Mouse (Mus musculus): Measurements from ENCODE around the gene Slit1. TPM values are rescaled to one million over a fixed set of nuclear protein-coding genes. Genes with fewer than 3 reads are reported as not detected.

Slit1 gene
- polyA plus RNA-seq, 1 experiment from 2014 or later = 2.1 TPM

DNA sequence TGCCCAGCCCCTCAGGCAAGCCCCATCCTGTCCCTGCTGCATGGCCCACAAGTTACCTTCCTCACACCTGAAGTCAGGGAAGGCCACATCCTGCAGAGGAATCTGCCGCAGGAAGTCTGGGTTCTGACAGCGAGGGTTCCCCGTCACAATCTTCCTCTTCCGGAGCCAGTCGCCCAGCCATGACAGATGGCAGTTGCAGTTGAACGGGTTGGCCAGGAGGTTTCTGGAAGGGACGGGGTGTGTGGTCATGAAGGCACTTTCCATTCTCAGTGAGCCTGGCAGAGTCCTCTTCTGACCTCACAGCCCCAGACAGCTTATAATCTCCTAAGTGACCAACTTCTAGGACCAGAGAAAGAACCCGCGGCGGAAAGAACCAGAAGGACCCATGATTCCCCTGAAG, 109.4 kb downstream of the Slit1 start:
- Histone ChIP-seq H3K9me3 (replicated peaks; ENCODE audit: control insufficient read depth, low read length) (no peaks in the 10 kb centered on the region), H3K36me3 (replicated peaks; ENCODE audit: control insufficient read depth, insufficient read depth, low read depth, low read length) (no peaks in the 10 kb centered on the region), H3K27ac (replicated peaks; ENCODE audit: low read depth, low read length) (no peak overlapping the region), H3K4me3 (ENCODE audit: low read depth, low read length) (no peak overlapping the region), H3K9ac (replicated peaks; ENCODE audit: low read length) (no peak overlapping the region), H3K4me1 (ENCODE audit: control insufficient read depth, insufficient read depth, low read length) (no peaks in the 10 kb centered on the region), H3K4me2 (ENCODE audit: low read depth, low read length) (no peak overlapping the region), H3K27me3 (ENCODE audit: control insufficient read depth, insufficient read depth, low read length) (no peaks in the 10 kb centered on the region)
- DNase-seq (ENCODE audit: low spot score) (no peak), ATAC-seq (replicated peaks; ENCODE audit: insufficient number of reproducible peaks, low FRiP score, low TSS enrichment, low read depth) (no peak)
- 82% methylated on average over 10 of the region's 10 CpGs for WGBS

DNA sequence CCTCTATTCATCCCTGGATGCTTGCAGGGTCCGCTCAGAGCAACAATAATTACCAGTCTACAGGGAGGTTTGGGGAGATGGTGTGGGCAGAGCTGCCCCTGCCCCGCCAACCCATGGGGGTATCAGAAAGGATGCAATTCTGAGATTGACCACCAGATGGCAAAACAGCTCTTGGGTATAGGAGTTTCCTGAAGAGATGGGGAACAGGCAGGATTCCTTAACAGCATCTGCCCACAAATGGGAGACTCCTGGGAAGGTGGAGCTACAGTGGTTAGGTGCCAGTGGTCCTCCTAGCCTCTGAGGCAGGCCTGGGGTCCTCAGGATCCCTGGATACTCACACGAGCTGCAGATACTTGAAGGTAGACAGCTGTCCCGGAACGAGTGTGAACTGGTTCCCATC, 113.9 kb downstream of the Slit1 start:
- no peak overlapping the region for H3K4me2 ChIP-seq (ENCODE audit: low read depth, low read length)
- H3K27me3 ChIP-seq (ENCODE audit: control insufficient read depth, insufficient read depth, low read length) = no peaks in the 10 kb centered on the region
- DNase-seq (ENCODE audit: low spot score) = peak; percentile 88
- no peaks in the 10 kb centered on the region for H3K36me3 ChIP-seq (replicated peaks; ENCODE audit: control insufficient read depth, insufficient read depth, low read depth, low read length)
- H3K27ac ChIP-seq (replicated peaks; ENCODE audit: low read depth, low read length) = no peak overlapping the region
- H3K9me3 ChIP-seq (replicated peaks; ENCODE audit: control insufficient read depth, low read length) = no peaks in the 10 kb centered on the region
- 44% methylated on average over 5 of the region's 5 CpGs for WGBS
- H3K4me1 ChIP-seq (ENCODE audit: control insufficient read depth, insufficient read depth, low read length) = no peaks in the 10 kb centered on the region
- no peak overlapping the region for H3K4me3 ChIP-seq (ENCODE audit: low read depth, low read length)
- ATAC-seq (replicated peaks; ENCODE audit: insufficient number of reproducible peaks, low FRiP score, low TSS enrichment, low read depth) = no peak
- no peak overlapping the region for H3K9ac ChIP-seq (replicated peaks; ENCODE audit: low read length)

DNA sequence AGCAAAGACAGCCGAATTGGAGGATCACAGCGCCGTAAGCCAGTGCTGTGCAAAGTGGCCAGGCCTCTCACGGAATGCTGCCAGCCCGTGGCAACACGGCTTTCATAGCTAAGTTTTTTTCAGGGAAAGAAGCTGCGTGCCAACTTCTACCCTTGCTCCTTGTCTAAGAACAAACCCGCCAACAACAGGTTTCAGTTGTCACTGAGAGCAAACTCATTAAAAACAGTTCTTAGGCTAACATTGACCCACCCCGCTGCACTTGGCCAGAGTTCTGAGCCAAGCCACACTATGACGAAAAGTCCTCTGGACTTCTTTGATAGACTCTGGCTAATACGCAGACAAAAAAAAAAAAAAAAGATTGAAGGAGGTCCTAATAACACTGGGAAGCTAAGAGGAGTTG, 114.5 kb downstream of the Slit1 start:
- Histone ChIP-seq H3K27me3 (ENCODE audit: control insufficient read depth, insufficient read depth, low read length) (no peaks in the 10 kb centered on the region), H3K27ac (replicated peaks; ENCODE audit: low read depth, low read length) (no peak overlapping the region), H3K4me2 (ENCODE audit: low read depth, low read length) (no peak overlapping the region), H3K4me1 (ENCODE audit: control insufficient read depth, insufficient read depth, low read length) (no peaks in the 10 kb centered on the region), H3K9me3 (replicated peaks; ENCODE audit: control insufficient read depth, low read length) (no peaks in the 10 kb centered on the region), H3K4me3 (ENCODE audit: low read depth, low read length) (no peak overlapping the region), H3K9ac (replicated peaks; ENCODE audit: low read length) (no peak overlapping the region), H3K36me3 (replicated peaks; ENCODE audit: control insufficient read depth, insufficient read depth, low read depth, low read length) (no peaks in the 10 kb centered on the region)
- ATAC-seq (replicated peaks; ENCODE audit: insufficient number of reproducible peaks, low FRiP score, low TSS enrichment, low read depth) (no peak), DNase-seq (ENCODE audit: low spot score) (no peak)
- 92% methylated on average over 11 of the region's 11 CpGs for WGBS

DNA sequence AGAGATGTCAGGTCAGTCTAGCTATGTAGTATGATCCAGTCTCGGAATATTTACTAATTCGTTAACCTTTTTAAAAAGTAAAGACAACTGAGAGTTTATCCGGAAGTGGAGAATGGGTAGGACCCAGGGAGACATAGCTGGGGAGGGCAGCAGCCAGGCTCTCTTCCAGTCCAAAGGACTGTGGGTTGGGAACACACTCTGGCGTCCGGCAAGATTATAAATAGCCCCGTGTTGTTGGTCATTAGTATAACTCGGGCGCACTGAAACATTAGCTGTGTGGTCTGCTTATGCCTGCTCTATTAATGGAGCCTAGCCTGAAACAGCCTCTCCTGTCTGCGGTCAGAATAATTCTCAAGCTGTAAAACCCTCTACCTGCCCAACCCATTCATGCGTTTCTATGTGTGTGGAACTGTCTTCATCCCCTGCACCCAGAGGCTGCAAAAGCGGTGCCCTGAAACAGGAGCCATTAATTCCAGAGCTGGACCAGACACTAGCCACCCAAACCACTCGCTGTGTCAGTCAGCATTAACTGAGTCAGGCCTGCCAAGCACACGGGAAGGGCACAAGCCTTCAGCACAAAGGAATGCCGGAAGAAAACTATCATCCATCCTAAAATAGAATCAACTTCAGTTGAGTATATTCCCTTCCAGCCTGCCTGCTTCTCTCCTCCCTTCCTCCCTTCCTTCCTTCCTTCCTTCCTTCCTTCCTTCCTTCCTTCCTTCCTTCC, 122.9 kb downstream of the Slit1 start:
- Histone ChIP-seq H3K27me3 (ENCODE audit: control insufficient read depth, insufficient read depth, low read length) (peaks cover 2% of the 10 kb centered on the region; the same call in 1 of the 2 replicates), H3K9ac (replicated peaks; ENCODE audit: low read length) (no peak overlapping the region), H3K4me3 (ENCODE audit: low read depth, low read length) (no peak overlapping the region), H3K4me1 (ENCODE audit: control insufficient read depth, insufficient read depth, low read length) (peaks cover 8% of the 10 kb centered on the region; the same call in 1 of the 2 replicates), H3K4me2 (ENCODE audit: low read depth, low read length) (no peak overlapping the region), H3K27ac (replicated peaks; ENCODE audit: low read depth, low read length) (no peak overlapping the region), H3K36me3 (replicated peaks; ENCODE audit: control insufficient read depth, insufficient read depth, low read depth, low read length) (no peaks in the 10 kb centered on the region), H3K9me3 (replicated peaks; ENCODE audit: control insufficient read depth, low read length) (no peaks in the 10 kb centered on the region)
- no peak for ATAC-seq (replicated peaks; ENCODE audit: insufficient number of reproducible peaks, low FRiP score, low TSS enrichment, low read depth)
- DNase-seq (ENCODE audit: low spot score) = no peak
- WGBS = 84% methylated on average over 14 of the region's 14 CpGs

DNA sequence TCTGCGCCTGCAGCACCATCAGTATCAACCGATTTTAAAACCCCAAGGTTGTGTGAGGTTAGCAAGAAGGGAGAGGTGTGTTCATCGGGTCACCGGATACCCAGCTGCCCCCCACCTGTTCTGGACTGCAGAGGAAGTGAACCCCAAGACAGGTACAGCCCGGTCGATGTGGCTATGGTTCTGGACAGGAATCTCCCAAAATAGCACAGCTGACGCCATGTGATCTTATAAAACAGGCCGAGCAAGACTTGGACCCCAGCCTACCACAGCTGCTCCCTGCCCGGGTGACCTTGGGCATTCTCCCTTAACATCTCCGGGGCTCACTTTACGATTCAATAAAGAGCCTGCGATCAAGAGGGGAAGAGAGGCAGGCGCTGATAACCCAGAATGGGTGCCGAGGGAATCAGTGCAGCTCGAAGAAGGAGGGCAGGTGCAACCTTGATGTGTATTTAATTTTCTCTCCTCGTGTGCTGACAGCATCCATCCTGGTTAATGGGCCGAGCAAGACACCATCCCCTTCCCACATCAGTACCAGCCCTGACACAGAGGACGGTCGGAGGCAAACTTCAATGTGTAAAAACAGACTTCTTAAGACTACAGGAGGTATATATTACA, 124.6 kb downstream of the Slit1 start:
- Histone ChIP-seq H3K9ac (replicated peaks; ENCODE audit: low read length) (no peak overlapping the region), H3K4me1 (ENCODE audit: control insufficient read depth, insufficient read depth, low read length) (peaks cover 8% of the 10 kb centered on the region; the same call in 1 of the 2 replicates), H3K27ac (replicated peaks; ENCODE audit: low read depth, low read length) (no peak overlapping the region), H3K9me3 (replicated peaks; ENCODE audit: control insufficient read depth, low read length) (no peaks in the 10 kb centered on the region), H3K4me3 (ENCODE audit: low read depth, low read length) (no peak overlapping the region), H3K27me3 (ENCODE audit: control insufficient read depth, insufficient read depth, low read length) (peaks cover 7% of the 10 kb centered on the region), H3K4me2 (ENCODE audit: low read depth, low read length) (no peak overlapping the region), H3K36me3 (replicated peaks; ENCODE audit: control insufficient read depth, insufficient read depth, low read depth, low read length) (no peaks in the 10 kb centered on the region)
- no peak for DNase-seq (ENCODE audit: low spot score)
- WGBS = 67% methylated on average over 19 of the region's 19 CpGs
- ATAC-seq (replicated peaks; ENCODE audit: insufficient number of reproducible peaks, low FRiP score, low TSS enrichment, low read depth) = no peak

DNA sequence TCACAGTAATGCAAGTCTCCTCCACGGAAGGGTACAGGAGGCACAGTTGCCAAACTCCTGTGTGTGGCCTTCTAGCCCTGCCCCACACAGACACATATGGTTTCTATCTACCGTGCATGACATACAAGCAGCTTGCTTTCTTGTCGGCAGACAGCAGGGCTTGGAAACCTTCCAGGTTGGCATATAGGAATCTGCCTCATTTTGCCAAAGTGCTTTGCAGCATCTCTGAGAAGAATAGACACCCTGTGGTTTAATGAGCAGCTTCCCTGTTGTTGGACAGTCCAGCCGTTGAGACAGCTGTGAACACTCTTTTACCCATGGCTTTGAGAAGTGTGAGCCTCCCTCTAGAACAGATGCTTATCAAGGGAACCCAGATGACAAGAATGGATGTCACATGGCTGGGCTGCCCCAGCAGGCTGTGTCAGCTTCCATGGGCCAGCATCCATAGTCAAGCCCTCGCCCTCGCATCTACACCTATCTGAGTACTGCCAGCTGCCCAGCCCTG, 125.3 kb downstream of the Slit1 start:
- no peak overlapping the region for H3K4me3 ChIP-seq (ENCODE audit: low read depth, low read length)
- no peaks in the 10 kb centered on the region for H3K9me3 ChIP-seq (replicated peaks; ENCODE audit: control insufficient read depth, low read length)
- 32% methylated on average over 6 of the region's 6 CpGs for WGBS
- H3K27ac ChIP-seq (replicated peaks; ENCODE audit: low read depth, low read length) = no peak overlapping the region
- no peaks in the 10 kb centered on the region for H3K36me3 ChIP-seq (replicated peaks; ENCODE audit: control insufficient read depth, insufficient read depth, low read depth, low read length)
- H3K9ac ChIP-seq (replicated peaks; ENCODE audit: low read length) = no peak overlapping the region
- no peak overlapping the region for H3K4me2 ChIP-seq (ENCODE audit: low read depth, low read length)
- peaks cover 8% of the 10 kb centered on the region; the same call in 1 of the 2 replicates for H3K4me1 ChIP-seq (ENCODE audit: control insufficient read depth, insufficient read depth, low read length)
- DNase-seq (ENCODE audit: low spot score) (peak; percentile 63), ATAC-seq (replicated peaks; ENCODE audit: insufficient number of reproducible peaks, low FRiP score, low TSS enrichment, low read depth) (no peak)
- peaks cover 7% of the 10 kb centered on the region for H3K27me3 ChIP-seq (ENCODE audit: control insufficient read depth, insufficient read depth, low read length)

DNA sequence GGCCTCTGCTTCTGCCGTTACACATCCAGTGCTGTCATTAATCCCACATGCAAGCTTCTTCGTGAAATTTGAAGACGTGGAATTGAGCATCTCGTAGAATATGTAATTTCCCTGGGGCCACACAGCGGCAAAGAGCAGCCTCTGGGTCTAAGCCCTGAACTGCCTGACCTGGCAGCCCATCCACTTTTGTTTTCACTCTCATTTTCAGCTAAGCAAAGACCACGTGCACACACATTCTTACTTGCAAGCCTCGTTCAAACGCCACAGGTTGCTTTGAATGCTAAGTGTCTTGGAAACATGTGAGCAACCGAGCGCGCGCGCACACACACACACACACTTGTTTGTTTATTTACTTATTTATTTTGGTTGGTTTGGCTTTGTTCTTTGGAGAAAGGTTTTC, 126.4 kb downstream of the Slit1 start:
- Histone ChIP-seq H3K27me3 (ENCODE audit: control insufficient read depth, insufficient read depth, low read length) (peaks cover 7% of the 10 kb centered on the region), H3K9ac (replicated peaks; ENCODE audit: low read length) (no peak overlapping the region), H3K4me2 (ENCODE audit: low read depth, low read length) (no peak overlapping the region), H3K4me1 (ENCODE audit: control insufficient read depth, insufficient read depth, low read length) (peaks cover 8% of the 10 kb centered on the region; the same call in 1 of the 2 replicates), H3K27ac (replicated peaks; ENCODE audit: low read depth, low read length) (no peak overlapping the region), H3K36me3 (replicated peaks; ENCODE audit: control insufficient read depth, insufficient read depth, low read depth, low read length) (no peaks in the 10 kb centered on the region), H3K9me3 (replicated peaks; ENCODE audit: control insufficient read depth, low read length) (no peaks in the 10 kb centered on the region), H3K4me3 (ENCODE audit: low read depth, low read length) (no peak overlapping the region)
- 41% methylated on average over 13 of the region's 13 CpGs for WGBS
- ATAC-seq (replicated peaks; ENCODE audit: insufficient number of reproducible peaks, low FRiP score, low TSS enrichment, low read depth) (no peak), DNase-seq (ENCODE audit: low spot score) (peak; percentile 34)

DNA sequence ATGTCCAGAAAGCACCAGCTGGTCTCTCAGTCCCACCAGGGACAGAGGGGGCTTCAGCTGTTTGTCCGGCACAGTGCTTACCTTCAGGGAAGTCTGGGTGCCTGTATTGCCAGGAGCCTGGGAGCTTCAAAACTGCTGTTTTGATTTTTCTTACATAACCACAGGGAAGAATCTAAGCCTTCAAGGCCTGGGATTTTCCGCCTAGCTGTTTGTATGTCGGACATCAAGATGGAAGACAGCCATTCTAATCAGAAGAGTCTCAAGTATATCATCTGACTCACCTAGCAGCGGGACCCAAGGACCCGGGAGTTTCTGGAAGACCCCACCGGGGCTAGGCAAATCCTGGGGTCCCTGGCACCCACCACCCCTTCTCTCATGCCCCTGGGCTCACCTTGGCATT, 127.2 kb downstream of the Slit1 start:
- Histone ChIP-seq H3K9me3 (replicated peaks; ENCODE audit: control insufficient read depth, low read length) (no peaks in the 10 kb centered on the region), H3K27me3 (ENCODE audit: control insufficient read depth, insufficient read depth, low read length) (peaks cover 7% of the 10 kb centered on the region), H3K4me1 (ENCODE audit: control insufficient read depth, insufficient read depth, low read length) (peaks cover 8% of the 10 kb centered on the region; the same call in 1 of the 2 replicates), H3K9ac (replicated peaks; ENCODE audit: low read length) (no peak overlapping the region), H3K4me3 (ENCODE audit: low read depth, low read length) (no peak overlapping the region), H3K27ac (replicated peaks; ENCODE audit: low read depth, low read length) (no peak overlapping the region), H3K36me3 (replicated peaks; ENCODE audit: control insufficient read depth, insufficient read depth, low read depth, low read length) (no peaks in the 10 kb centered on the region), H3K4me2 (ENCODE audit: low read depth, low read length) (no peak overlapping the region)
- ATAC-seq (replicated peaks; ENCODE audit: insufficient number of reproducible peaks, low FRiP score, low TSS enrichment, low read depth) = no peak; the same call in 1 of the 2 replicates
- DNase-seq (ENCODE audit: low spot score) = no peak
- WGBS = 58% methylated on average over 6 of the region's 6 CpGs
